Mouse (Mus musculus) limb, embryonic 13.5 days (tissue): ENCODE data around the gene Dock1. TPM values are rescaled to one million over a fixed set of nuclear protein-coding genes. Genes with fewer than 3 reads are reported as not detected.

Source experiments
- ATAC-seq: fragments of 200-750 bp; cut with Nextera tagmentation; 2 replicates; pipeline ENCODE4 v1.8.0; 2017; ENCODE audit warnings: low read depth, moderate number of reproducible peaks, moderate TSS enrichment; ENCODE audit not compliant: low FRiP score
- H3K27ac ChIP-seq: fragments of 300-500 bp; sonication (generic); 2 replicates; pipeline ENCODE4 v1.5.1; 2015; ENCODE audit warnings: inconsistent platforms, mild to moderate bottlenecking, moderate library complexity
- H3K27me3 ChIP-seq: fragments of 300-500 bp; sonication (generic); 2 replicates; pipeline ENCODE4 v1.6.1; 2015; ENCODE audit warnings: mild to moderate bottlenecking, inconsistent platforms
- H3K36me3 ChIP-seq: fragments of 300-500 bp; sonication (generic); 2 replicates; pipeline ENCODE4 v1.6.1; 2015; ENCODE audit warnings: inconsistent platforms, mild to moderate bottlenecking, moderate library complexity
- H3K4me1 ChIP-seq: fragments of 300-500 bp; sonication (generic); 2 replicates; pipeline ENCODE4 v1.6.1; 2015; ENCODE audit warnings: inconsistent platforms
- H3K4me2 ChIP-seq: fragments of 300-500 bp; sonication (generic); replicated peaks from 2 replicates; pipeline ENCODE4 v1.6.1; 2015; ENCODE audit warnings: inconsistent platforms, mild to moderate bottlenecking, moderate library complexity
- H3K4me3 ChIP-seq: fragments of 300-500 bp; sonication (generic); 2 replicates; pipeline ENCODE4 v1.5.1; 2015; ENCODE audit warnings: moderate library complexity, mild to moderate bottlenecking, inconsistent platforms
- H3K9ac ChIP-seq: fragments of 300-500 bp; sonication (generic); 2 replicates; pipeline ENCODE4 v1.6.1; 2015; ENCODE audit warnings: mild to moderate bottlenecking, inconsistent platforms
- H3K9me3 ChIP-seq: fragments of 300-500 bp; sonication (generic); 2 replicates; pipeline ENCODE4 v1.6.1; 2016; ENCODE audit warnings: inconsistent platforms
- WGBS: fragments of 180-500 bp; shearing (Covaris S2); methylation state at CpG from one replicate; pipeline ENCODE4 v1.1.7; 2015; 5-methylcytosine and 5-hydroxymethylcytosine counted together
- polyA plus RNA-seq: library from polyadenylated mRNA; unstranded; fragments of >200 nt; fragmentation: Nextera tagmentation; extraction: Ambion mirVana; gene quantifications from 2 replicates; pipeline ENCODE4 v1.2.1, GENCODE M21; 2015

The Dock1 gene
- polyA plus RNA-seq, 1 experiment from 2014 or later = 45.1 TPM

DNA sequence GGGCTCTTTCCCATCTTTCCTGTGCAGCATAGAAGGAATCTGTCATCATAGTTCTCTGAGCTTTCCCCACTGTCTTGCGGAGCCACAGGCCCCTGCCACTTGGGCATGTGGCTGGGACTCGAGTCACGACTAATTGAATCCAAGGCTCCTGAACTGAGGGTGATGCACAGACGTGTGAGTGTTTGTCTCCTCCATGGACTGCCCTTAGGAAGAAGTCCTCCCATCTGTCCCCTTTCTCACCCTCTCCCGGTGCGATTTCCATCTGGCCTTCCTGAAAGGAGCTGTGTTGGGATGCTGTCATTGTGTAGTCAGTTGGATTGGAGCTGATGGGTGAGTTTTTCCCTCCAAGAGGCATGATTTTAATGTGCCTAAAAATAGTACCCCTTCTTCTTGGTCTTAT lies 136.3 kb downstream of the Dock1 start:
- 78% methylated on average over 6 of the region's 6 CpGs for WGBS
- Histone ChIP-seq H3K4me3 (no peak overlapping the region), H3K9ac (no peak overlapping the region), H3K4me2 (no peak overlapping the region), H3K9me3 (no peaks in the 10 kb centered on the region), H3K27ac (no peak overlapping the region), H3K27me3 (no peaks in the 10 kb centered on the region), H3K4me1 (peaks cover 22% of the 10 kb centered on the region), H3K36me3 (peaks cover 77% of the 10 kb centered on the region)
- no peak for ATAC-seq

DNA sequence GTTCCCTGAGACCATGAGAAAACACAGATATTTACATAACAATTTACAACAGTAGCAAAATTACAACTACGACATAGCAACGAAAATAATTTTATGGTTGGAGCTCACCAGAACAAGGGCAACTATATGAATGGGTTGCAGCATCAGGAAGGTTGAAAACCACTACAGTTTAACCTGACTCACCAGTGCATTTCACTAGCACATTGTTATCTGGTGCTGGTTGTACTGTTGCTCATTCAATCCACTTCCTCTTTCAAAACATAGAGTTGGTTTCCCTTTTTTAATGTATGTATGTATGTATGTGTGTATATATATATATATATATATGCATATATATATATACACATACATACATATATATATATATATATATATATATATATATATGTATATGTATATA lies 138.0 kb downstream of the Dock1 start:
- H3K27me3 ChIP-seq = no peaks in the 10 kb centered on the region
- 91% methylated on average over 2 of the region's 2 CpGs for WGBS
- no peaks in the 10 kb centered on the region for H3K9me3 ChIP-seq
- H3K9ac ChIP-seq = no peak overlapping the region
- H3K27ac ChIP-seq = no peak overlapping the region
- peaks cover 71% of the 10 kb centered on the region for H3K36me3 ChIP-seq
- H3K4me3 ChIP-seq = no peak overlapping the region
- ATAC-seq = no peak
- H3K4me2 ChIP-seq = no peak overlapping the region
- H3K4me1 ChIP-seq = peaks cover 22% of the 10 kb centered on the region

DNA sequence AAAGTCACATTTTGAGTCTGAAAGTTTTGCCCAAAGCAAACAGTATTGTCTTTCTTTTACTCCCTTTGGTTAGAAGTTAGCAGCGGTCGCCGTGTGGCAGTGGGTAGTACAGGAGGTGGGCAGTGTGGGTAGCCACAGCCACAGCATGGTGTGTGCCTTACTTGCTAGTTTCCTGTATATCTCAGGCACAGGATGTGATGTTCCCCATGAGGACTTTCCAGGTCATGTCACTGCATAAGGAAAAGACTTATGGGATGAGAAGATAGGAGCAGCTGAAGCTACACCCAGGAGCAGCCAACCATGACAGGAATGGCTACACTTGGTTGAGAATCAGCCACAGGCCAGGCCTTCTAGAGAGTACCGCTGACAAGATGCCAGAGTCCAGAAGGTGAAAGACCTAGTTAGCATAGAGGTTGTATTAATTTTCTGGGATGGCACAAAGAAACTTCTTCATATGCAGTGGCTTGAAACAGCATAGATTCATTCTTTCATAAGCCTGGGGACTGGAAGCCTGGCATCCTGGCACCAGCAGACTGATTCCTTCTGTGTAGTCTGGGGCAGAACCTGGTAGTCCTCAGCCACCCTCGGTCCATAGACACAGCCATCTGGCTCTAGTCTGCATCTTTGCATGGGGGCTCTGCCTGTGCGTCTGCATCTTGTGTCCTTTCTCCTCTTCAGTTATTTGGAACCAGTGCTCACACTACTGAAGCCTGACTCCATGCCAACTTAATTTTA lies 139.0 kb downstream of the Dock1 start:
- Histone ChIP-seq H3K27me3 (no peaks in the 10 kb centered on the region), H3K36me3 (peaks cover 73% of the 10 kb centered on the region)
- WGBS = 93% methylated on average over 6 of the region's 6 CpGs

DNA sequence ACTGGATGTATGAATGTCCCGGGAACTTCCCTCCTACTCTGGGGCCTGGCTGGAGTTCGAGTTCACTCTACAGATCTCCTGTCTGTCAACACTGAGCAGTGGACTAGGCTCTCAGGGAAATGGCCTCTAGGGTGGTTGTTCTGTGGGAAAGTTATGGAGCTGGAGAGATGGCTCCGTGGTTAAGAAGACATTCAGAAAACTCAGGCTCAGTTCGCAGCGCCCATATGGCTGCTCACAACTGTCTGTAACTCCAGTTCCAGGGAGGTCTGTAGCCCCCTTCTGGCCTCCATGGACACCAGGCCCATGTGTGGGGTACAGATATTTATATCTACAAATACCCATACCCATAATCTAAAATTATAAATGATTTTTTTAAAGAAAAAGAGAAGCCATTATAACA lies 148.0 kb downstream of the Dock1 start:
- H3K4me2 ChIP-seq = no peak overlapping the region
- WGBS = 95% methylated on average over 5 of the region's 5 CpGs

More for the DNA sequence above, 139.0 kb downstream of the Dock1 start:
- Histone ChIP-seq H3K9me3 (no peaks in the 10 kb centered on the region), H3K4me3 (no peak overlapping the region), H3K27ac (no peak overlapping the region), H3K4me1 (peaks cover 21% of the 10 kb centered on the region), H3K9ac (no peak overlapping the region), H3K4me2 (no peak overlapping the region)
- no peak for ATAC-seq

DNA sequence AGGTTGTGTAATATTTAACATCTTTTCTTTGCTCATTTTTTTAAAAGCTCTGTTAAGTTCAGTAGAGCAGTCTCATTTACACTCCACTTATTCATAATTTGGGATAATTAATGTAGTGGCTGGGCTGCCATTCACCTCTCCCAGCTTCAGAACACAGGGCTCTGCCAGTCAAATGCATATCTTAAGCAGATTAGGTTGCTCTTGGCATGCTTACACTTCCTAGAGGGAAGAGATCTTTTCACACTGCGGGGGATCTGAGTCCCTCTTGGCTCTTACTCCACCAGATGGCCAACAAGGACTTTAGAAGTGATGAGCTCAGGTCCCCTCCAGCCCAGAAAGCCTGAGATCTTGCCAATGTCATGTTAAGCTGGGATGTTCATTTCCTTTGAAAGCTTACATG lies 150.8 kb downstream of the Dock1 start:
- no peak overlapping the region for H3K4me3 ChIP-seq
- no peak overlapping the region for H3K4me2 ChIP-seq
- peaks cover 13% of the 10 kb centered on the region for H3K4me1 ChIP-seq
- no peak overlapping the region for H3K27ac ChIP-seq
- H3K36me3 ChIP-seq = peaks cover 27% of the 10 kb centered on the region
- no peaks in the 10 kb centered on the region for H3K27me3 ChIP-seq
- 45% methylated on average over 1 of the region's 1 CpGs for WGBS
- ATAC-seq = no peak
- H3K9ac ChIP-seq = no peak overlapping the region
- no peaks in the 10 kb centered on the region for H3K9me3 ChIP-seq

More for the DNA sequence above, 148.0 kb downstream of the Dock1 start:
- no peak overlapping the region for H3K27ac ChIP-seq
- peaks cover 49% of the 10 kb centered on the region for H3K36me3 ChIP-seq
- H3K4me3 ChIP-seq = no peak overlapping the region
- no peak for ATAC-seq
- no peaks in the 10 kb centered on the region for H3K27me3 ChIP-seq
- peaks cover 8% of the 10 kb centered on the region; the same call in 1 of the 2 replicates for H3K4me1 ChIP-seq
- H3K9me3 ChIP-seq = no peaks in the 10 kb centered on the region
- H3K9ac ChIP-seq = no peak overlapping the region

DNA sequence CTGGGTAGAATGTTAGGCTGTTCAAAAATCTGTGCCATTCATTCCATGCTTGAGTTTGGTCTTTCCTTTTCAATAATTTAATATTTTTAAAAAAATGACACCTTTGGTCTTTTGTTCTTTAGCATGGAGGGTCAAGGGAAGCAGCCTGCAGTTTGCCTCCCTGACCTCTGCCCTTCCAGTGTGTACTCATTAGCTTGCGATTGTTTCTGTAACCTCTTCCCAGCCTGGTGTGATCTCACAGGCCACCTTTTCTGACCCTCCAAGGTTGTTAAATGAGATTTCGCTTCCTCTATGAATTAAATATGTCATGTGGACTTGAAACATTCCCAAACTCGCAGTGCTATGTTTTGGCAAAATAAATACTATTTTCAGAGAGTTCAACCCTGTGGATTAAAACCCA lies 151.6 kb downstream of the Dock1 start:
- Histone ChIP-seq H3K27me3 (no peaks in the 10 kb centered on the region), H3K9ac (no peak overlapping the region), H3K4me1 (peaks cover 13% of the 10 kb centered on the region), H3K4me2 (no peak overlapping the region), H3K36me3 (peaks cover 20% of the 10 kb centered on the region), H3K27ac (no peak overlapping the region), H3K9me3 (no peaks in the 10 kb centered on the region), H3K4me3 (no peak overlapping the region)
- WGBS = 70% methylated on average over 3 of the region's 3 CpGs
- ATAC-seq = no peak

DNA sequence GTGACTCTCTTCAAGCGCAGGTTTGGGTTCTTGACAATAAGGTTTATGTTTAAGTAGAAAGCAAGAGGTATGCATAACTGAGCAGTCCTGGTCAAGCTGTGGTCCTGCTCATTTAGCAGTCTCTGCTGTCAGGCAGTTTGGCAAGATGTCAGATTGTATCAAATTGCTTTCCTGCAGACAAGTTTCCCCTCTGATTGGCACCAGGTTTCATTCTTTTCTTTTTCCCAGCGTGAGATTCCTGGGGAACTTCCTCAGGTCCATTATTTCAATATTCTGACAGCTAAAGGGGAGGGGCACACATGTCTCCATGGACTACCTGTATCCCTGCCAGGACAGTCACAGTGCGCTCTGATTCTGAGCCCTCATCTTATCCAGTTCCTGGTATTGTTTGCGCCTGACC lies 153.4 kb downstream of the Dock1 start:
- Histone ChIP-seq H3K9me3 (no peaks in the 10 kb centered on the region), H3K36me3 (peaks cover 14% of the 10 kb centered on the region), H3K4me3 (no peak overlapping the region), H3K27ac (no peak overlapping the region), H3K9ac (no peak overlapping the region), H3K27me3 (no peaks in the 10 kb centered on the region), H3K4me2 (no peak overlapping the region), H3K4me1 (peaks cover 13% of the 10 kb centered on the region)
- ATAC-seq = no peak
- WGBS = 69% methylated on average over 4 of the region's 4 CpGs

DNA sequence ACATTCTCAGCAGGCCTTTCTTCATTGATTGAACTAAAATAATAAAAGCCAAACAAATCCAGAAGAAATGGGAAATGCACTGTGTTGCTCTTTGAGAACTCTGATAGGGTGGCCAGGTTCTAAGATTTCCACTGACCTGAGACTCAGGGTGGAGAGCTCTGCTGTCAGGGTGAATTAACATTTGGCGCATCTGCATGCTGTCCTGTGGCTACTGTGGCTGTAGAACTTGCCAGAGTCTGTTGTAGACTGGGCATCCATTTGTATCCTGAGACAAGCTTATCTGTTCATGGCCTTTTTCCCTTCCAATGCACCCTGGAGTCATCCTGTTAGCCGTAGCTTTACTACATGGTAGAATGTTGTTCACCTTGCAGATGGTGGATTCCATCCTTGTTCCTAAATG lies 169.6 kb downstream of the Dock1 start:
- 98% methylated on average over 2 of the region's 2 CpGs for WGBS
- no peak for ATAC-seq

DNA sequence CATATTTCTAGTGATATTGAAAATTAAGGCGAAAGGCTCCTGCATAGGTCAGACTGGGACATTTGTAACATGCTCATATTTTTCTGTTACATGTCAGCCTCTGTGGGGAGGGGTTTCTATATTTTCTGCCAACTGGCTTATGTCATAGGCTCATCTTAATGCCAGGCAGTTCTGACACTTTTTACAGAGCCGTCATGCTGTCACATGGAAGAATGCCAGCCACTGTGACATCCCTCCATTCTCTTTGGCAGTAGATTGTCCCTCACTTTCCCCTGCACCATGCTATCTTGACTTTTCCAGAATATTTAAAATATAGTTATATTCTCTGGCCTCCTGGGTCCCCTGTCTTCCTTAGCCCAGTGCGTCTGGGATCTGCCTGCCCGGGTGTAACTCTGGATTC lies 172.3 kb downstream of the Dock1 start:
- Histone ChIP-seq H3K4me3 (no peak overlapping the region), H3K9me3 (no peaks in the 10 kb centered on the region), H3K4me2 (no peak overlapping the region), H3K27ac (no peak overlapping the region), H3K4me1 (no peaks in the 10 kb centered on the region), H3K9ac (no peak overlapping the region), H3K36me3 (peaks cover 6% of the 10 kb centered on the region), H3K27me3 (no peaks in the 10 kb centered on the region)
- ATAC-seq = no peak
- 96% methylated on average over 4 of the region's 4 CpGs for WGBS

More for the DNA sequence above, 169.6 kb downstream of the Dock1 start:
- H3K4me1 ChIP-seq = no peaks in the 10 kb centered on the region
- H3K9ac ChIP-seq = no peak overlapping the region
- no peak overlapping the region for H3K27ac ChIP-seq
- H3K4me3 ChIP-seq = no peak overlapping the region
- H3K4me2 ChIP-seq = no peak overlapping the region
- peaks cover 8% of the 10 kb centered on the region for H3K36me3 ChIP-seq
- H3K27me3 ChIP-seq = no peaks in the 10 kb centered on the region
- H3K9me3 ChIP-seq = no peaks in the 10 kb centered on the region

DNA sequence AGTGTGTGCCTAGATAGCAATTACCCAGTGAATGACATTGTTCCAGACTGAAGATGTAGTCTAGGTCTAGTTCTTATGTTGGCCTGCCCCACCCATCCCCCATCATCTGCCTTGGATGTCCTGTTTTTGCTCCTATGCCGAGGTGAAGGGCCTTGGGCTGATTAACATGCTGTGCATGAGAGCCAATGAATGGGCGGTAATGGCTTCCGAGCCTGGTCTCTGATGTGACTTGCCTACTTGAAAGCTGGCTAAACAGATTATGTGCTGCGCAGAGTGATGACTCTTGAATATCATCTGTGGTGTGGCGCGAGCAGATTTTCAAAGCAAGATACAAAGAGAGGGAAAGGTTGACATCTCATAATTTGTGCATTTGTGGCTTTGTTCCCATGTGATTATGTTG lies 191.5 kb downstream of the Dock1 start:
- Histone ChIP-seq H3K4me1 (no peaks in the 10 kb centered on the region), H3K4me3 (no peak overlapping the region), H3K9ac (no peak overlapping the region), H3K27me3 (no peaks in the 10 kb centered on the region), H3K4me2 (no peak overlapping the region), H3K36me3 (peaks cover 15% of the 10 kb centered on the region), H3K9me3 (no peaks in the 10 kb centered on the region), H3K27ac (no peak overlapping the region)
- ATAC-seq = no peak
- WGBS = 79% methylated on average over 6 of the region's 6 CpGs

DNA sequence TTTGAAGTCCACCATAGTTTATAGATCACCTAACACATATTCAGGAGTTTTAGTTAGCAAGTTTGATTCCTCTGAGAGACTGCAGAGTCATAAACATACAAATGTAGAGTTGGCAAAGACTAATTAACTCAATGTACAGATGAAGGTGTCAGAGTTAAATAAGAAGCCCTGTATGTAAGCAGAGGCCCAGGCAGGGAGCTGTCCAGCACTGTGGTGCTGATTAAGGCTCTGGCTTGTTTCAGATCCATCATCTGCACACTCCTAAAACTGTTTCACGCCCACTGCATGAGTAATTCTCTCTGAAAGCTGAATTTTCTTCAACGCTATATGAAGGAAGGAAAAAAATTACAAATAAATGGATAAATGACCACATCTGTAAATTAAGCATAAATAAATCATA lies 193.7 kb downstream of the Dock1 start:
- Histone ChIP-seq H3K4me3 (no peak overlapping the region), H3K9ac (no peak overlapping the region), H3K4me2 (no peak overlapping the region), H3K9me3 (no peaks in the 10 kb centered on the region), H3K4me1 (no peaks in the 10 kb centered on the region), H3K36me3 (peaks cover 15% of the 10 kb centered on the region), H3K27me3 (no peaks in the 10 kb centered on the region), H3K27ac (no peak overlapping the region)
- WGBS = 84% methylated on average over 2 of the region's 2 CpGs
- ATAC-seq = no peak

DNA sequence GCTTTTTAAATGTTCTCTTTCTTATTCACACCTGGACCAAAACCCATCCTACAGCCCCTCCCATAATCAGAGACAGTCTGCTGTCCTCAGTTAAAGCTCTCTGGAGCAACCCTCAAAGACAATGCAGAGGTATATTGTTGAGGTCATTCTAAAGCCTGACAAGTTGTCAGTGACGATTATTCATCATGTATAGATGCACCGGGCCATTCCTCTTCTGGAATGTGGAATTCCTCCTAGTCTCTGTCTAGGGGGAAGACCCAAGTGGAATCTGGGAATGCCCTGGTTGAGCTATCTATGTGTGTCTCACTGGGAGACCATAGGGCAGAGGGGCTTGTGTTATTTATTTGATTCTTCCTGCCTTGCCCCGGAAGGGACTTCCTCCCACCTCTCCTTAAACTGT lies 202.1 kb downstream of the Dock1 start:
- no peaks in the 10 kb centered on the region for H3K9me3 ChIP-seq
- H3K4me3 ChIP-seq = no peak overlapping the region
- H3K4me1 ChIP-seq = no peaks in the 10 kb centered on the region
- H3K4me2 ChIP-seq = no peak overlapping the region
- no peaks in the 10 kb centered on the region for H3K27me3 ChIP-seq
- H3K36me3 ChIP-seq = peaks cover 37% of the 10 kb centered on the region
- no peak overlapping the region for H3K9ac ChIP-seq
- WGBS = 81% methylated on average over 3 of the region's 3 CpGs
- H3K27ac ChIP-seq = no peak overlapping the region
- no peak for ATAC-seq

DNA sequence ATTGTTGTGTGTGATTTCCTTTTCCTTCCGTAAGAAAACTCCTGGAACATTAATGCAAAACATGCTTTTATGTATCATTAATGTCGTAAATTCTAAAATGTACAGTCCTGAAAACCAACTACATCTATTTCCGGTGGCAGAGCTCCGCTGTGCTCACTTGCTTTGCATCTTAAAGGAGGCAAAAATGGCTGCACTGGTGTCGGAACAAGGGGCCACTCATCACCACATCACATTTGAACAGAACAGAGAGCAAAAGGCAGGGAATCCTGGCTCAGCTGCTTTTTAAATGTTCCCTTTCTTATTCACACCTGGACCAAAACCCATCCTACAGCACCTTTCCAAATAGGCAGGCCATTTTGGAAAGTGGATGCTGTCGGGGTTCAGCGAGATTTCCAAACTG lies 202.5 kb downstream of the Dock1 start:
- 83% methylated on average over 7 of the region's 7 CpGs for WGBS

More for the DNA sequence above, 202.5 kb downstream of the Dock1 start:
- no peaks in the 10 kb centered on the region for H3K27me3 ChIP-seq
- H3K4me3 ChIP-seq = no peak overlapping the region
- no peak overlapping the region for H3K9ac ChIP-seq
- no peak overlapping the region for H3K4me2 ChIP-seq
- no peak for ATAC-seq
- H3K36me3 ChIP-seq = peaks cover 41% of the 10 kb centered on the region
- H3K27ac ChIP-seq = no peak overlapping the region
- H3K9me3 ChIP-seq = no peaks in the 10 kb centered on the region
- H3K4me1 ChIP-seq = no peaks in the 10 kb centered on the region
